Mouse (Mus musculus) CH12.LX (cell line): ENCODE measurements at regions not wholly inside any gene's neighbourhood (a gene's known extent, or its start where the extent isn't known, plus 50 kb on each side); places are given as distances from the start of the nearest gene placed in this dataset.
A peak's percentile ranks its signal among the peaks of the same experiment; 100 is the strongest.

ENCODE experiments used
- DNase-seq: peaks from one replicate; pipeline ENCODE4 v3.0.0-alpha.2; 2013; ENCODE audit errors: extremely low read depth
- H3K27ac ChIP-seq: 2 replicates; pipeline ENCODE4 v1.5.1; 2012; ENCODE audit warnings: low read depth, mild to moderate bottlenecking, control low read depth, moderate library complexity; ENCODE audit not compliant: insufficient read depth
- H3K27me3 ChIP-seq: replicated peaks from 2 replicates; pipeline ENCODE3; 2012; ENCODE audit warnings: inconsistent platforms
- H3K36me3 ChIP-seq, 2 experiments: replicated peaks in 1 of 2; 2 replicates each; pipeline versions ENCODE3 to v1.6.1; 2012; ENCODE audit warnings: inconsistent platforms in 1 of 2, low read length in 1 of 2, mild to moderate bottlenecking in 1 of 2, mixed read lengths in 1 of 2, moderate library complexity in 1 of 2; ENCODE audit not compliant: control insufficient read depth in 1 of 2, insufficient read depth in 1 of 2
- H3K4me1 ChIP-seq, 2 experiments: 2 replicates each; pipeline ENCODE4 v1.6.1; 2012; ENCODE audit warnings: inconsistent platforms in 1 of 2, moderate library complexity in 1 of 2; ENCODE audit not compliant: insufficient read depth in 2 of 2, control insufficient read depth in 1 of 2
- H3K4me2 ChIP-seq: 2 replicates; pipeline ENCODE4 v1.6.1; 2012; ENCODE audit warnings: low read depth, mild to moderate bottlenecking, control low read depth; ENCODE audit not compliant: poor library complexity, insufficient read depth, severe bottlenecking
- H3K4me3 ChIP-seq, 3 experiments: fragments of 150-350 bp in 1 of 3; sonication (generic) in 1 of 3; replicated peaks in 1 of 3; 2 replicates each; pipeline versions ENCODE3 to v1.5.1; 2011 to 2012; ENCODE audit warnings: low read depth in 2 of 3, low read length in 2 of 3, mild to moderate bottlenecking in 2 of 3, moderate library complexity in 2 of 3, control low read depth in 1 of 3, improper control_type of control experiment in 1 of 3, inconsistent platforms in 1 of 3, mixed read lengths in 1 of 3; ENCODE audit not compliant: poor library complexity in 1 of 3
- H3K79me2 ChIP-seq: replicated peaks from 2 replicates; pipeline ENCODE4 v1.6.1; 2012; ENCODE audit warnings: mild to moderate bottlenecking, moderate library complexity; ENCODE audit not compliant: control insufficient read depth, poor library complexity, insufficient read depth, severe bottlenecking; ENCODE audit errors: extremely low read depth
- H3K9ac ChIP-seq: 2 replicates; pipeline ENCODE4 v1.6.1; 2012; ENCODE audit warnings: low read depth, mild to moderate bottlenecking, control low read depth, moderate library complexity; ENCODE audit not compliant: insufficient read depth
- H3K9me3 ChIP-seq: replicated peaks from 2 replicates; pipeline ENCODE3; 2012; ENCODE audit warnings: low read length, inconsistent platforms, mixed read lengths
- BHLHE40 ChIP-seq: IDR thresholded peaks from 2 replicates; pipeline ENCODE4 v1.6.1; 2011; ENCODE audit warnings: mild to moderate bottlenecking, low read depth, low read length, improper control_type of control experiment
- CHD1 ChIP-seq: IDR thresholded peaks from 2 replicates; pipeline ENCODE4 v1.6.1; 2012; ENCODE audit warnings: low read depth, low read length, improper control_type of control experiment, inconsistent platforms
- CHD2 ChIP-seq: IDR thresholded peaks from 2 replicates; pipeline ENCODE4 v1.6.1; 2011; ENCODE audit warnings: low read length, improper control_type of control experiment
- CTCF ChIP-seq, 2 experiments: IDR thresholded peaks in 1 of 2; conservative IDR thresholded peaks in 1 of 2; 2 replicates each; pipeline ENCODE4 v1.5.1; 2011 to 2012; ENCODE audit warnings: low read depth in 2 of 2, low read length in 2 of 2, improper control_type of control experiment in 1 of 2, inconsistent platforms in 1 of 2, mild to moderate bottlenecking in 1 of 2, moderate library complexity in 1 of 2
- E2F4 ChIP-seq: IDR thresholded peaks from 2 replicates; pipeline ENCODE4 v1.6.1; 2011; ENCODE audit warnings: low read depth, low read length, improper control_type of control experiment; ENCODE audit not compliant: insufficient replicate concordance
- ELF1 ChIP-seq: IDR thresholded peaks from 2 replicates; pipeline ENCODE4 v1.6.1; 2014; ENCODE audit warnings: low read depth, mild to moderate bottlenecking, inconsistent platforms, low read length, improper control_type of control experiment
- EP300 ChIP-seq: IDR thresholded peaks from 2 replicates; pipeline ENCODE4 v1.6.1; 2011; ENCODE audit warnings: low read length, improper control_type of control experiment
- HCFC1 ChIP-seq: IDR thresholded peaks from 2 replicates; pipeline ENCODE4 v1.6.1; 2012; ENCODE audit warnings: low read depth, mild to moderate bottlenecking, inconsistent platforms, low read length, improper control_type of control experiment
- IRF4 ChIP-seq: IDR thresholded peaks from 2 replicates; pipeline ENCODE4 v1.6.1; 2014; ENCODE audit warnings: low read depth, mild to moderate bottlenecking, inconsistent platforms, low read length, improper control_type of control experiment
- JUN ChIP-seq: IDR thresholded peaks from 2 replicates; pipeline ENCODE4 v1.6.1; 2011; ENCODE audit warnings: low read depth, mild to moderate bottlenecking, low read length, improper control_type of control experiment, moderate library complexity; ENCODE audit not compliant: insufficient read depth
- MAX ChIP-seq: IDR thresholded peaks from 2 replicates; pipeline ENCODE4 v1.6.1; 2011; ENCODE audit warnings: low read length, improper control_type of control experiment
- MAZ ChIP-seq: IDR thresholded peaks from 2 replicates; pipeline ENCODE4 v1.6.1; 2012; ENCODE audit warnings: low read depth, mild to moderate bottlenecking, inconsistent platforms, low read length, improper control_type of control experiment, moderate library complexity
- MEF2A ChIP-seq: IDR thresholded peaks from 2 replicates; pipeline ENCODE4 v1.6.1; 2014; ENCODE audit warnings: low read depth, mild to moderate bottlenecking, inconsistent platforms, low read length, improper control_type of control experiment, borderline replicate concordance
- NELFE ChIP-seq: IDR thresholded peaks from 2 replicates; pipeline ENCODE4 v1.6.1; 2011; ENCODE audit warnings: low read depth, low read length, improper control_type of control experiment
- NRF1 ChIP-seq: IDR thresholded peaks from 2 replicates; pipeline ENCODE4 v1.6.1; 2014; ENCODE audit warnings: low read depth, mild to moderate bottlenecking, inconsistent platforms, low read length, improper control_type of control experiment, moderate library complexity
- PAX5 ChIP-seq: IDR thresholded peaks from 2 replicates; pipeline ENCODE4 v1.6.1; 2012; ENCODE audit warnings: low read length, inconsistent platforms, mixed read lengths
- POLR2A ChIP-seq: IDR thresholded peaks from 2 replicates; pipeline ENCODE4 v1.6.1; 2011; ENCODE audit warnings: low read depth, mild to moderate bottlenecking, improper control_type of control experiment, low read length
- POLR2AphosphoS2 ChIP-seq: IDR thresholded peaks from 2 replicates; pipeline ENCODE4 v1.6.1; 2011; ENCODE audit warnings: low read depth, low read length, improper control_type of control experiment
- RAD21 ChIP-seq: IDR thresholded peaks from 2 replicates; pipeline ENCODE4 v1.6.1; 2011; ENCODE audit warnings: low read depth, mild to moderate bottlenecking, low read length, improper control_type of control experiment, moderate library complexity
- RCOR1 ChIP-seq: conservative IDR thresholded peaks from 2 replicates; pipeline ENCODE4 v1.6.1; 2012; ENCODE audit warnings: low read depth, mild to moderate bottlenecking, inconsistent platforms, low read length, improper control_type of control experiment
- SMC3 ChIP-seq: IDR thresholded peaks from 2 replicates; pipeline ENCODE4 v1.6.1; 2011; ENCODE audit warnings: low read depth, low read length, improper control_type of control experiment
- TBP ChIP-seq: conservative IDR thresholded peaks from 2 replicates; pipeline ENCODE4 v1.6.1; 2011; ENCODE audit warnings: low read depth, low read length, improper control_type of control experiment
- TCF12 ChIP-seq: IDR thresholded peaks from 2 replicates; pipeline ENCODE4 v1.6.1; 2014; ENCODE audit warnings: low read depth, mild to moderate bottlenecking, inconsistent platforms, low read length, improper control_type of control experiment
- UBTF ChIP-seq: IDR thresholded peaks from 2 replicates; pipeline ENCODE4 v1.6.1; 2012; ENCODE audit warnings: low read depth, mild to moderate bottlenecking, inconsistent platforms, low read length, improper control_type of control experiment, moderate library complexity
- USF1 ChIP-seq: IDR thresholded peaks from 2 replicates; pipeline ENCODE4 v1.6.1; 2014; ENCODE audit warnings: low read depth, mild to moderate bottlenecking, inconsistent platforms, low read length, improper control_type of control experiment
- USF2 ChIP-seq: conservative IDR thresholded peaks from 2 replicates; pipeline ENCODE4 v1.6.1; 2011; ENCODE audit warnings: low read depth, low read length, improper control_type of control experiment
- ZC3H11A ChIP-seq: IDR thresholded peaks from 2 replicates; pipeline ENCODE4 v1.6.1; 2012; ENCODE audit warnings: low read depth, mild to moderate bottlenecking, inconsistent platforms, low read length, improper control_type of control experiment
- ZMIZ1 ChIP-seq: IDR thresholded peaks from 2 replicates; pipeline ENCODE4 v1.6.1; 2012; ENCODE audit warnings: low read depth, mild to moderate bottlenecking, inconsistent platforms, low read length, improper control_type of control experiment
- ZNF384 ChIP-seq: IDR thresholded peaks from 2 replicates; pipeline ENCODE4 v1.6.1; 2012; ENCODE audit warnings: low read depth, low read length, improper control_type of control experiment, inconsistent platforms
- dilution Hi-C: fragments of 300-500 bp; cut with MboI; formaldehyde crosslinking; loops from 2 replicates; pipeline ENCODE4 v1.14.3; 2020; ENCODE audit warnings: low sequenced_read_pairs; ENCODE audit not compliant: extremely low pct_unique_long_range_greater_than_20kb, extremely low pct_ligation_motif_present
- in situ Hi-C: fragments of 300-500 bp; cut with MboI; formaldehyde crosslinking; loops from 3 replicates; pipeline ENCODE4 v1.14.3; 2019; ENCODE audit warnings: low sequenced_read_pairs, low pct_ligation_motif_present, low pct_unique_long_range_greater_than_20kb, mixed read lengths

GRCm38 (mm10) chr15:57547154-57547553, 69.7 kb upstream of the Slc22a22 start (continued):
- TF ChIP-seq CTCF (conservative IDR thresholded peaks at IDR 0.05 in 1 of 2, IDR thresholded peaks at IDR 0.05 in 1 of 2; ENCODE audit: low read depth in 2 of 2, low read length in 2 of 2) (no peak), JUN (no peak), ZMIZ1 (peak; percentile 56; the same call in 1 of the 2 replicates), MEF2A (peak; percentile 95; the same call in 1 of the 2 replicates), NELFE (no peak), RCOR1 (peak; percentile 65; the same call in 1 of the 2 replicates)
- TF ChIP-seq, all 38 proteins: peak for 16

DNA sequence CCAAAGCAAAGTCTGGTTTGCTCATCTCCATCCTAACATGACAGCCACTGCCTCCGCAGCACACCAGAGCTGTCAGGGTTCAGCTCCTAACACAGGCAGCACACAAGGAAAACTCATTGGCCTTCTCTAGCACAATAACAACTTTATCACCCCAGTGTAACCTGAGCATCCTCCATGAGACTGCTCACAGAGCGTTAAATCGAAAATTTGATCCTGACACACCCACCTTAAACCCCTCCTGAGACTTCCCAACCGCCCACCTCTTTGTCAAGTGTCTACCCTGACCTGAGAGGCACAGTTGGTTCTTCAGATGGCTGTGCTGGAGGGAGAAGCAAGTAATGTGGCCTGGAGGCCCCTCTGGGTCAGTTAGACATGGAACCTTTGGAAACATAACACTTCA, 67.7 kb upstream of the Slc22a22 start:
- H3K27ac ChIP-seq, result no peak overlapping the region
- no peak overlapping the region for H3K4me3 ChIP-seq
- in situ Hi-C loops, result loop anchor here (25.0 kb wide), 2 partner anchors 683 to 1208 kb away; no protein-coding TSS in a partner anchor

DNA sequence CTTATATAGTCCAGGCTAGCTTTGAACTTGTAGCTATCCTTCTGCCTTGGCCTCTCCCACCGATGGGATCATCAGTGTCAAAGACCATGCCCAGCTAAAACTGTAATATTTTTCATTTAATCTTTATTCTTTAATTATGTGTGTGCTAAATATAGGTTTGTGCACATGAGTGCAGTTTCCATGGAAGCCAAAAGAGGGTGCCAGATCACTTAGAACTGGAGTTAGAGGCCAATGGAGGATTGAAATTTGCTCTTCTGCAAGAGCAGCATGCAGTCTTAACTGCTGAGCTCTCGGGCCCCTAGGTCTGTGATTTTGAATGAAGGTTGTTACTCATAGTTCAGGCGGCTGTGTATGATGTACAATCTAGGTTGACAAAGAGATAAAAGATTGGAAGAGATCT, 66.6 kb upstream of the Slc22a22 start:
- TF ChIP-seq MAX (no peak), SMC3 (peak; percentile 85), E2F4 (no peak), TCF12 (no peak), USF1 (no peak), POLR2A (no peak), NELFE (no peak), USF2 (no peak), MEF2A (peak; percentile 73; the same call in 1 of the 2 replicates), CHD1 (no peak), BHLHE40 (0 out of 2 replicates have a peak, but pooled peaks have one; percentile 22), NRF1 (no peak), TBP (no peak), HCFC1 (no peak), IRF4 (peak; percentile 22; the same call in 1 of the 2 replicates), CTCF (conservative IDR thresholded peaks at IDR 0.05 in 1 of 2, IDR thresholded peaks at IDR 0.05 in 1 of 2; ENCODE audit: low read depth in 2 of 2, low read length in 2 of 2) (peak; percentile 53 to 84; a peak in 3 of 4 replicates), ZNF384 (no peak), ZC3H11A (peak; percentile 77), PAX5 (no peak), UBTF (no peak), RAD21 (peak; percentile 89), MAZ (0 out of 2 replicates have a peak, but pooled peaks have one; percentile 23), EP300 (no peak), CHD2 (no peak)
- DNase-seq, result peak; percentile 58
- in situ Hi-C loops (loop anchor here (5.0 to 25.0 kb wide), 3 partner anchors 33 to 1207 kb away; no protein-coding TSS in a partner anchor), dilution Hi-C loops (no loop called here)
- H3K4me1 ChIP-seq, result peaks cover 8 to 54% of the 10 kb centered on the region in 2 experiments
- H3K27ac ChIP-seq, result no peak overlapping the region
- no peaks in the 10 kb centered on the region for H3K36me3 ChIP-seq
- H3K4me2 ChIP-seq, result no peak overlapping the region
- no peaks in the 10 kb centered on the region for H3K9me3 ChIP-seq
- H3K27me3 ChIP-seq, result no peaks in the 10 kb centered on the region
- no peaks in the 10 kb centered on the region for H3K79me2 ChIP-seq
- H3K9ac ChIP-seq, result no peak overlapping the region
- H3K4me3 ChIP-seq, result no peak overlapping the region

More for the DNA sequence above, 67.7 kb upstream of the Slc22a22 start:
- Histone ChIP-seq H3K79me2 (no peaks in the 10 kb centered on the region), H3K27me3 (no peaks in the 10 kb centered on the region), H3K9ac (no peak overlapping the region), H3K4me2 (no peak overlapping the region), H3K4me1 (peaks cover 5 to 44% of the 10 kb centered on the region in 2 experiments), H3K9me3 (no peaks in the 10 kb centered on the region), H3K36me3 (no peaks in the 10 kb centered on the region)
- no peak for DNase-seq
- dilution Hi-C loops, result no loop called here
- no peak for TF ChIP-seq TBP
- no peak for TF ChIP-seq ZMIZ1
- no peak for TF ChIP-seq RAD21
- no peak for TF ChIP-seq ELF1
- TF ChIP-seq POLR2A, result no peak
- no peak for TF ChIP-seq USF1
- TF ChIP-seq MAZ, result no peak
- no peak for TF ChIP-seq IRF4
- no peak for TF ChIP-seq POLR2AphosphoS2
- TF ChIP-seq ZNF384, result no peak
- no peak for TF ChIP-seq CHD2
